Mouse (Mus musculus): ENCODE data around the gene Ccdc32.

Ccdc32 gene

DNA sequence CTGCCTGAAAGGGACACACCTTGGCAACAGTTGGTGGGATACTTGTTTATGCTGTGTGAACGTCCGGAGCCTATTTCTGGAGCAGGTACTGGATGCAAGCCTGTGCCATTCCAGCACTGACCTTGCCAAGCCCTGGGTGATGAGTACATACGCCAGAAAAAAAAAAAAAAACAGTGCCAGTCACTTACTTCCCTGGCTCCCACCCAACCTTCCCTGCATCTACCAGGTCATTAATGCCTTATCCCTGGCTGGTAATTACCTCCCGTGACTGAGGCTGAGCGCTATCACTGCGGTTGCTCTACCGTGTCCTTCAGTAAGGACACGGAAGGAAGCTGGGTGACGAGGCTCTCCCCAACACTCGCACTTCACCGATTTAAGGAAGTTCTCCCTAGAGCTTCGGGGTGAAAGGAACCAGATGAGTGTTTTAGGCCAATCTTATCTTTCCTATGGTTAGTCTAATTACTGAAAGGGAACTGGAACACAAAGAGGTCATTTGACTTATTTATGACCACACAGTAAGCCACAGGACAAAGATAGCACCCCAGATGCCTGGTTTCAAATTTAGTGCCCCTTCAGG lies 13.5 kb downstream of the Ccdc32 start:
- no peak for DNase-seq (ENCODE audit: extremely low spot score, low read depth, low spot score)

DNA sequence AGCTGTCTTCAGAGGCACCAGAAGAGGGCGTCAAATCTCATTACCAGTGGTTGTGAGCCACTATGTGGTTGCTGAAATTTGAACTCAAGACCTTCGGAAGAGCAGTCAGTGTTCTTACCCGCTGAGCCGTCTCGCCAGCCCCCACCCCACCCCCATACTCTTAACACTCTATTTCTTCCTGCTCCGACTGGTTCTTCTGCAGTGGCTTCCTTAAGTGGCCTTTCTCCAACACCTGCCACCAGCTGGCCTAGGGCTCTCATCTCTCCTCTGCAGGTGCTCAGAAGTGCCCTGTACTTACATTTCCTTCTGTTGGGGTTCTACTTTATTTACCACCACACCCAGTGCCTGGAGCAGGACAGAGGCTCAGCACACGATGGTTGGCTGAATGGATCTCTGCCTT lies 14.2 kb downstream of the Ccdc32 start:
- no peak for DNase-seq (ENCODE audit: extremely low spot score, low read depth, low spot score)

DNA sequence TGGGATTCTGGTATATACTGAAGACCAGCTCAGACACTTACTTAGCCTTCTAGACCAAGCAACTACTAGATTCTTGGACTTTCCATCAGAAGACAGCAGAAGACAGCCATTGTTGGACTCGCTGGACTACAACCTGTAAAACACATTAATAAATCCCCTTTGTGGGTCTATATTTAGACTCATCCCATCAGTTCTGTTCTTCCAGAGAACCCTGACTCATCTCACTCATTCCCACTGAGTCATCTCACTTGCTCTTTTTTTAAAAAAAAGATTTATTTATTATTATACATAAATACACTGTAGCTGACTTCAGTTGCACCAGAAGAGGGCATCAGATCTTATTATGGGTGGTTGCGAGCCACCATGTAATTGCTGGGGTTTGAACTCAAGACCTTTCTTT lies 19.8 kb downstream of the Ccdc32 start:
- DNase-seq (ENCODE audit: extremely low spot score, low read depth, low spot score), result no peak

DNA sequence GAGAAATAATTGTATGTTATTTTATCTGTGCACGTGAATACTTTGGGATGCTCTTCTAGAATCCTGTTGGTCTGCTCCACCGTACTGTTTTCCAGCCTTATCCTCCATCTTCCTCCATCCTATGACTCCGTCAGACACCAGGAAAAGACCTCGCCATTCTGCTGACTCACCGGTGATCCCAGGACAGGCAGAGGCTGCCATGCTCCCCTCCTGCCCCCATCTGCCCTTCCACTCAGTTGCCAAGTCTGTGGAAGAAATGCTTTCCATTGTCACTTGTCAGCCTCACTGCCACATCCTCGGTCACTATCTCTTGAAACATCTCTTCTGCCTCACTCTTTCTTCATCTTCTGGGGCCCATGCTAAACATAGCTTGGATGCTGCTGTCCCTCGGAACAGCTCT lies 22.3 kb downstream of the Ccdc32 start:
- no peak for DNase-seq (ENCODE audit: extremely low spot score, low read depth, low spot score)

GRCm38 (mm10) chr2:118999025-118999639 lies 30.1 kb downstream of the Ccdc32 start:
- DNase-seq (ENCODE audit: extremely low spot score, low read depth, low spot score), result no peak

DNA sequence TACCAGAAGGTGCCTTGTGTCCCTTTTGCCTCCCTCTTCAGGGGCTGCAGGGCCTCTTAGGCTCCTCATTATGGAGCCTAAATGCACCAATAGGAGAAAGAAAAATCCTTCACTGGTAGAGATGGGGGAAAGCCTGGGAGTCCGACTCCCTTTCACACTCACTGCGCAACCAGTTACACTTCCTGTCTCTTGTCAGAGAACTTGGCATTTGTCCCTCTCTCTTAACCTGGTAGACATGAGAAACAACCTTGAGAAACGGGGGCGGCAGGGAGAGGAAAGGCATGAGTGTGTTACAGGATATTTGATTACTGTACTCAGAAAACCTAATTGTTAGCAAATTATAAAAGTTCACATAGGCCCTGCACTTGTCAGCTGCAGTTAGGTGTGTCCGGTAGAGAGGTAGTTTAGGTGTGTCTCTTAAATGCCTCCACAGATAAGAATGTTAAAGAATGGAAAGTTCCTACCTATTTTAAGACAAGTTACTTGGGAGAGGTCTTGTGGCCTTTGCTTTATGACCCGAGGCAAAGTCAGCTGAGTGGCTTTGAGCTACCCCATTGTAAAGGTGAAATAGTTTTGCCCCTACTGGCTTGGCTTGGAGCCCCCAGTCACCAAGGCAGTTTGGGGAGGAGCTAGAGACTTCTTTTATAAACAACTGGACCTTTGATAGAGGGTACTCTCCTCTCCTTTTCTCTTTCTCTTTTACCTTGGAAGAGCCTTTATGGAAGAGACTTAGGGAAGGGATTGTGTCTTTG lies 30.9 kb downstream of the Ccdc32 start:
- no peak for DNase-seq (ENCODE audit: extremely low spot score, low read depth, low spot score)

GRCm38 (mm10) chr2:118996798-118997105 lies 32.4 kb downstream of the Ccdc32 start:
- DNase-seq (ENCODE audit: extremely low spot score, low read depth, low spot score), result no peak

- DNase-seq (ENCODE audit: extremely low spot score, low read depth, low spot score), result no peak
Measured at GRCm38 (mm10) chr2:118995919-118996797, 33.0 kb downstream of the Ccdc32 start.

GRCm38 (mm10) chr2:118995490-118995889 lies 33.7 kb downstream of the Ccdc32 start:
- DNase-seq (ENCODE audit: extremely low spot score, low read depth, low spot score), result no peak

DNA sequence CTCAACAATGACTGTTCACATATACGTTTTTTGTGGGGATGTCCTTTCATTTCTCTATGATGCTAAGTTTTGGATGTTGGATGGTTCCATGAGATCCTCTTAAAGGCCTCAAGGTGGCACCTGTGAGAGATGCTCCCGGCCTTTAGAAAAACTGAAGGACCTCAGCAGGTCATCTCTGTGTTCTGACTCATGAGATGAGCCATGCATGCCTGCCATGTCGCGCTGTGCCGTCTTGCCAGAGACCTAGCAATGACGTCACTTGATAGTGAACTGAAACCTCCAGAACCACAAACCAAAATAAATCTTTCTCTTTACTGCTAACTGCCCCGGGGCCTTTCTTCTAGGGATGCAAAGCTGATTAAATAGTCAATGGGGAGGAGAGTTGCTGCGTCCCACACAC lies 45.4 kb downstream of the Ccdc32 start:
- DNase-seq (ENCODE audit: extremely low spot score, low read depth, low spot score), result no peak

GRCm38 (mm10) chr2:118980841-118981240 lies 48.4 kb downstream of the Ccdc32 start:
- DNase-seq (ENCODE audit: extremely low spot score, low read depth, low spot score), result no peak

DNA sequence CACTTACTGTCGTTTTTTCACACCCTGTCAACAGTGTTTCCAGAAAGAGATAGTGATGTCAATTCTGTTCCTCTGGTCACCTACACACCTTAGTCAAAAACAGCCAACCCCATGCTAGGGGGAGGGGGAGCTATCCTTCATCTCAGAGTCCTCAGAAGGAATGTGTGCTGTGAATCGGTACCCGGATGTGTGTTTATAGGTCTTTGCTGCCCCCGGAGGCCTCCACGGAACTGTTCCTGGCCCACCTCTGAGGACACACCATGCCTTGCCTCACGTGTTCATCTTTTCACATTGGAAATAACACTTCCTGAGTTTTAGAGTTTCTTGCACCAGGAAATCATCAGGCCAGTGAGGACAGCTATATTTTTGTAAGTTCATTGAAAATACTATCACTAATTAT lies 51.1 kb downstream of the Ccdc32 start:
- no peak for DNase-seq (ENCODE audit: extremely low spot score, low read depth, low spot score)

GRCm38 (mm10) chr2:118976941-118977340 lies 52.3 kb downstream of the Ccdc32 start:
- no peak for DNase-seq (ENCODE audit: extremely low spot score, low read depth, low spot score)

DNA sequence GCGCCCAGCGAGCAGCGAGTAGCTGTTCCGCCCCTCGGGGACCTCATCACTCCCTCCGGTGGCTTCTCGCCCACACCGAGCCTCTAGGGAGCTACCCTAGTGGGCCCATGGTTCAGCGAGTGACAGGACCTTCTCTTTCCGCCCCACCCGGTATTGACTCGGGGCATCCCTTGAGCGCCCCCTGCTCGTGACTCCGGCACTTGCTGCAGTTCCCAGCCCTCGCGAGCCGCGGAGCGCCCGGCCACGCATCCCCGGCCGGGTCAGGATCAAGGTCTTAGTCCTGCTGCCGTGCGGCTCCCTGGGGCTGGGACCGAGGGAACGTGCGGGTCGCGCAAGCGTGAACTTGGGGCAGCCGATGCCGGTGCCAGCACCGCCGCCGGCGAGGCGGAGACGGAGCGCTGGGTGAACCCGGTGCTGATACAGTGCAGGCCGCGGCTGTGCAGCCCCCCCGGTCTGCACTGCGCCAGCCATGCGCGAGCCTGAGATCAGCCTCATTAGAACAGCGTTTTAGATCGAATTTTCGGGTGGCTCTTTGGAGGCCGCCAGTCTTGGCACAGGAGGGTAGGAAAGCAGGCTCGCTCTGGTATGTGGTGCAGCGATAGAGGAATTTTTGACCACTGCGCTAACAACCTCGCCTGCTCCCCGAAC lies 52.8 kb downstream of the Ccdc32 start:
- DNase-seq (ENCODE audit: extremely low spot score, low read depth, low spot score), result no peak

DNA sequence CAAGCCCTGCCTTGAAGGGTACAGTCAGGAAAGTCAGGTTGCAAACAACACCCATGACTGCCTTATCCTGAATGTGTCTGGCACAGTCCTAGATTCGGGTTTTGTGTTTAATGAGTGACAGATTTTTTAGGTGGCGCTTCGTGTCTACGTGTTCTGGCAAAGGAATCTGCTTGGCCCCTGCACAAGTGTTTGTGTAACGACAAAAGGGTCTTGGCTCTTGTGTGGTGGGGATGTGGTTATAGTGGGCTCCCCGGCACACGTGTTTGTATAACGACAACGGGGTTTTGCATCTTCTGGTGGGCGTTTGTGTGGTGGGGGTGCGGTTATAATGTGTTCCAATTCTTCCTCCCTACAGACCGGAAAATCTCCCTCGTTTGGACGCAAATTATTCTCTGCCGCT lies 53.3 kb downstream of the Ccdc32 start:
- DNase-seq (ENCODE audit: extremely low spot score, low read depth, low spot score), result no peak

DNA sequence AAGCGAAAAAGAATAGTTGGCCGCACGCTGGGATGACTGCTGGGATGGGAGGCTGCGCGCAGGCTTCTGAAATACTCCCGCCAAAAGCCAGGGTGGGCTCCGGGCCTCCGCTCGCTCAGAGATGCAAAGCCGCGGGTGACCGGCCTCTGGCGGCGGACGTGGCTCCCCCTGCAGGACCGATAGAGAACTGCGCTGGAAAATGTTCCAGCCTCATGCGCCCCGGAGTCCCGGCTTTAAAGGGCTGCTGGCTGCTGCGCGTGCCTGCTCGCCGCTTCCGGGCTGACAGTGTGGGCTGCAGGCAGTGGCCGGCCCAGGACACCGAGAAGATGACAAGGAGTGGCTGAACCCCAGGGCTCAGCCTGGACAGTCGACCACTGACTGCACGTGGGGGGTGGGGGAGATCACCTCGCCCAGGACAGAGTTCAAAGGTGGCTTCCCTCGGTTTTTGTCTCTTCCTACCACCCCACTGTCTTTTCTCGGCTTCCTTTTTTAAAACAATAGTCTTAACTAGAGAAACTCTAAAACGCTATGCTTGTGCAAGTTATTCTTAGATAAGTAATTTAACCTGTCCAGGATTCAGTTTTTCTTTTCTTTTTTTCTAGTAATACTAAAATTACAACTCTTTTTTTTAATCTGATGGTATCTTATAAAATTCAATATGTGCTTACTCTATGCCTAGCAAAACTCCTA lies 56.4 kb downstream of the Ccdc32 start:
- no peak for DNase-seq (ENCODE audit: extremely low spot score, low read depth, low spot score)

GRCm38 (mm10) chr2:118972048-118972447 lies 57.1 kb downstream of the Ccdc32 start:
- DNase-seq (ENCODE audit: extremely low spot score, low read depth, low spot score), result no peak

GRCm38 (mm10) chr2:118969585-118970147 lies 59.5 kb downstream of the Ccdc32 start:
- no peak for DNase-seq (ENCODE audit: extremely low spot score, low read depth, low spot score)

All from hindlimb bud, embryonic 11.5 days (tissue).